Mouse (Mus musculus) adrenal gland, adult (tissue): Measurements from ENCODE around the gene Ttc7b.
A peak's percentile ranks its signal among the peaks of the same experiment; 100 is the strongest.

Experiments
- DNase-seq, 2 experiments: peaks; one replicate each; pipeline ENCODE4 v3.0.0; 2022 to 2023; ENCODE audit warnings: low spot score in 1 of 2; ENCODE audit not compliant: inconsistent age in 2 of 2

The Ttc7b gene

DNA sequence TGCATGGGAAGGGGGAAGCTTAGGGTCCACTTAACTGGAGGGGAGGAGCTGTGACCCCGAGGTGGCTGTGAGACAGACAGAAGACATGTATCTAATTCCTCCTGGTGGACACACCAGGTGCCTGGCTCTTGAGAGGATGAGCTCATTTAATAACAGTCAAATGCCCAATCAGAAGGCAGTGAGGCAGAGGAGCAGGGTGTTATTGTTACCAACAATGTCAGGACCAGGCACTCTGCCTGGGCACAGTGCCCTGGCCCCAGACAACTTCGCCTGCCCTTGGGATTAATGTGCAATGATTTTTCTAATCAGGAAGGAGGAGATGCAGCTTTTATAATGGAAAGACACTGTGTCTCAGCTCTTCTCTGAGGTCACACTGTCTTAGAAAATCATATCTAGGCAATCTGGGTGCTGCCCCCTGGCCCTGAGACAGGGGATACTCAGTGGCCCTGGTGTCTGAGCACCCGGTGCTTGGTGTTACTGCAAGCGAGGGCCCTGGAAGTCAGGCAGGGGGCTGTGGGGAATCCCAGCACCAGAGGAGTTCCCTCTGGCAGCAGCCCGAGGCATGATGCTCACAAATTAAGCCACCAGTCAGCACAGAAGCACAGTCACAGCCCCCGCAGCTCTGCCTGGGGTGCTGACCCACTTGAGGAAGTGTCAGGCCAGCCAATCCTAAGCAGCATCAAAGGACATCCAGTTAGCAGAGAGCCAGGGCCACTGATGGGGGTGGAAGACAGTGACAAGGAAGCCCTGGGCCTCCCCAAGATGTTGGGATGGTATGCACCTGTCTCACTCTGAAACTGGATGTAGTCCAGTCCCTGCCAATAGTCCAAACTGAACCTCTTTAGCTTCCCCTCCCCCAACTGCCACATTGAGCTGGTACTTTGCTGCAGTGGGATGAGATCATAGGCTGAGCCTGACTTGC lies 209.9 kb downstream of the Ttc7b start:
- peak in 1 of 2 experiments; percentile 63 for DNase-seq

DNA sequence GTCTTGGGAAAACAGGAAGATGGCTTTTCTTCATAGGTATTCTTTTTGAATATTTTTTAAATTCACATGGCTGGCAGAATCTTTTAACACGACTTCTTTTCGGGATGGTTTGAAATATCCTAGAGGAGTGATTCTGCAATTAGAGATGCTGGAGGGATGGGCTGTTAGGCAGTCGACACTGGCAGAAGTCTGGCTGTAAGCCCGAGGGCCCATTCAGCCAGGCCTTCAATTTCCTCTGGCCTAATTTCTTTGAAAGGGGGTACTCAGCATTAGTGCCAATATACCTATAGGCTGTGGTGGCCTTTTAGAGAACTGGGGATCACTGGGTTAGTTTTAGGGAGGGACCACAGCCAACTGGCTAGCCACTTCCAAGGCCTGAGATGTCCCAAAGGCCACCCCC lies 211.4 kb downstream of the Ttc7b start:
- no peak for DNase-seq

DNA sequence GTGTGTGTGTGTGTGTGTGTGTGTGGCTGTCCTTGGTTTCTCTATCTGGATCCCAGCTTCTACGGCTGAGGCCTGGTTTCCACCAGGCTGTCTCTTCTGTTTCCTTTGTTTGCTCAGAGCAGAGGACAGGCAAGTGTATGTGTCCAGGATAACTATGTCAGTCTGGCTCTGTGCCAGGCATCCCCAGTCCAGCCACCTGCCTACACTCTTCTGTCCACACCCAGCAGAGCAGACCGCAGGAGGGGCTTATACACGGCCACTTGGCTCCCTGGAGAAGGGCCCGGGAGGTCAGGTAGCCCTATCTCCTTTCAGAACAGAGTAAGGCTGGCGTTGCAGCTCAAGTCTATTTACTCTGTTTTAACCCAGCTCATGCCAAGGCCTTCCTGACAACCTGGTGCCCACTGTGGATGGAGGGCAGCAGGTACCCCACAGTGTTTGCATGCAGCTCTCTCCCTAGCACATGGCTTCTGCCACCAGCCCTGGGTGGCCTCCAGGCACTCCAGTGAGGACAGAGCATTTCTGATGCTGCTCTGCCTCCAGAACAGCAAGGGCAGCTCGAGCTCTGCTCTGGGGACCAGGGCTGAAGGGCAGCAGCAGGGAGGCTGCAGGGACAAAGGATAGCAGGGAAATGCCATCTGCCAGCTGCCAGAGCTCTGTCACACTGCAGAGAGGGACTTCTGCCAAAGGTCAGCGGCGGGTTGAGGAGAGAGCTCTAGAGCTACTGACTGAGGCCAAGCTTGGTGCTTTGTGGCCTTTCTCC lies 212.9 kb downstream of the Ttc7b start:
- peak; percentile 88 to 93 for DNase-seq

DNA sequence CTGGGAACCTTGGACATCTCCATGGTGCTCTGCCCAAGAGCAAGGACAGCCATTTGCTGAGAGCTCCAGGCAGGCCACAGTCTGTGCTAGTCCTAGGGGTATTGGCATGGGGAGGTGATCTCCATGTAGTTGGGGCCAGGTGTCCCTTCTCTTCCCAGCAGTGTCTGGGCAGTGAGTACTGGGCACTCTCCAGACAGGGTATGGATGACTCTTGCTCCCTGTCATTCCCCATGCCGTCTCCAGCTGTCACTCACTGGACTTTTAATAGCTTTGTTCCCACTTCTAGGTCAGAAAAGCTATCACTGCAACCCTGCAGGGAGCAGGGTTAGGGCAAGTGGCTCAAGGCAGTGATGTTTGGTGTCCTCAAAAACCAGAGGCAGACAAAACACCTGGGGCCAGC lies 214.3 kb downstream of the Ttc7b start:
- DNase-seq: no peak

DNA sequence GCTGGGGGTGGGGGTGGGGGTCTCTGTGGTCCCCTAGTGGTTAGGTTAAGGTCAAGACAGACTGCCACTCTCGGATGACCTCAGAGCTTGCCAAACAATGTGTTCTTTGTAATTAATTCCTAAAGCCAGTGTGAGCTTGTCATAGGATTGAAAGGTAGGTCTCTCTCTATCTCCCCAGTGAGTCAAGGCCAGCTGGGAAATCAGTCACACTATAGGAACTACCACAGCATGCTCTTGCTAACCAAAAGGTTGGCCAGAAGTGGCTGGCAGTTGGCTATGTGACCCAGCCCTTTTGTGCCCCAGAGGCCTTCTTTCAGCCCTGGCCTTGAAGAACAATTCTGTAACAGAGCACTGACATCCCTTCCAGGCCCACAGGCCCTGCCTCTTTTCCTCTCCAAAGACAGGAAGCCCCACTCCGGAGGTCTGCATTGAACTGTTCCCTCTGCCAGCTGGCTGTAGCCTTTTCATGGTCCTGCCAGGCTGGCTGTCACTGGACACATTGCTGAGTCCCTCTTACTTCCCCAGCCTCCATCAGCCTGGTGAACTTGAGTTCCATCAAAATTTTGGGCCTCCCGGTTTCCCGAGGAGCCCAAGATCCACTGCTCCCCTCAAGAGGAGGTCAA lies 215.5 kb downstream of the Ttc7b start:
- DNase-seq: no peak

DNA sequence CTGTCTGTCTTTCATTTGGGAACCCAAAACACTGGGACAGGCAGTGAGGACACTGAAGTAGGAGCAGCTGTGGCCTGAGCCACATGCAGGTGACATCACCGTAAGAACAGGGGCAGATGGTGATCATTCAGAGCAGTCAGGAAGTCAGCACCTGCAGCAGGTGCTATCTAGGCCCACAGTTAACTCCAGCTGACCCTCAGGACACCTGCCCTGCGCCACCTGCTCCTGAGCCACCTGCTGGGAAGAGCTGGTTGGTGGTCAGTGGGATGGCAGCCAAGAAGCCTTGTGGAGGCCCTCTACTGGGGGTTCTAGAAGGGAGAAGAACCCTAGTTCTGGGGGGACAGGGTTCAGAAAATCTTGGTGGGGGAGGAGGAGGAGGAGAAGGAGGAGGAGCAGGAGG lies 216.3 kb downstream of the Ttc7b start:
- DNase-seq: no peak

DNA sequence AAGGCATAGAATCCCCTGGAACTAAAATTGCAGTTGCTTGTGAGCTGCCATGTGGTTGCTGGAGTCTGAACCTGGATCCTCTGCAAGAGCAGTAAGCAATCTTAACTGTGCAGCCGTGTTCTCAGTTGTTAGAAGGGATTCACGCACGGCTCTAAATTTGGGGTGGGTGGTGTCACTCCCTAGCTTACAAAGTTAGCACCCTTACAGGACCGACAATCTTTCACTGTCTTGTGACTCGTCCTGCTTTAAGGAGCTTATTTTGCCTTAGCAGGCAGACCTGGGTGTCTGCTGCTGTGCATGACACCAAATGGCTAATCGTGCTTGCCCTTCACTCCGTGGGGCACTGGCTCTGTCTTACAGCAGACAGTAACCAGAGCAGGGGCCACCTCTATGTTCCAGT lies 217.5 kb downstream of the Ttc7b start:
- no peak for DNase-seq

DNA sequence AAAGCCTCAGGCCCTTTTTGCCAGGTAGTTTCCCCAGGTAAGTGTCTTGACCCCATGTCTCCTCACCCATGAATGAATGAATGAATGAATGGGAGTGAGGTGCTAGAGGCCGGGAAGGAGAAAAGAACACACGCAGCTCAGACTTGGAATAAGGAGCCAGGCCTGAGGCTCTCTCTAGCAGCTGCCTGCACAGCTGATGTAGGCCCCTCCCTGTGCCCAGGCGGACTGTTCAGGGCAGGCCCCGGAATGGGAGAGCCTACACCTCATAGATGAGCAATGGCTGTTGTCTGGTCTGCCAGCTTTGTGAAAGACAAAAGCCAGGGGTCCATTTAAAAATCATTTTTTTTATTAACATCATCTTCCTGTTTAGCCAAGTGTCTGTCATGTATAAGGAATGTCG lies 220.2 kb downstream of the Ttc7b start:
- no peak for DNase-seq

DNA sequence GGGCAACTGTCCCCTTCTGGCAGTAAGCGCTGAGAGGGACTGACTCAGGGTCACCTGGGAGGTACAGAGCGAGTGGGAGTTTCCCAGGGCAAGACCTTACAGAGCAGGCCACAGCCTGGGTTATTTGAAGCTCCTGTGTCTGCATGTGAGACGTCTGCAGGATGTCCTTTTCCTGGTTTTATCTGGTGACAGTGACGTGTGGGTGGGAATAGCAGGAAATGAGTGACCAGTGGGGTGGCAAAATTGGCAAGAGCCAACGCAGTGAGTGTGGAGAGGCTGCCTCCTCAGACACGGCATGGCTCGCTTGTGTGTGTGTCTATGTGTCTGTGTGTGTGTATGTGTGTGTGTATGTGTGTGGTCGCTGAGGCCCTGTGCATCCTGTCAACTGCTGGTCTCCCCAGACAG lies 221.3 kb downstream of the Ttc7b start:
- DNase-seq: peak; percentile 56 to 71

DNA sequence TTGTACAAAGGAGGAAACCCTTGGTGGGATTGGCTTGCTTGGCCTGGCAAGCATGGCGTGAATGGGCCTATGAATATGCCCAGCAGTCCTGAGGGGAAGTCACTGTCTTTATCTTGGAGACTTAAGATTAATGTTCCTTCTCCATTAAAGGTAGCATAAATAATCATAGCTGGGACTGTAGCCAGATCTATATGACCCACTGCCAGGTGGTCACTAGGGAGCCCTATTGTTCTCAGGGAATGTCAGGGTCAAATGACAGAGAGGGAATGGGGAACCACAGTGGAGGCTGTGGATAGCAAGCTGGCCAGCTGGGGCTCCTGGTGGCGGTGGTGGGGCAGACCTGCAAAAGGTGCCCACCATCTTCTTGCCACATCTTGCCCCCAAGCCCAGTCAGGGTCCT lies 221.8 kb downstream of the Ttc7b start:
- DNase-seq: no peak

DNA sequence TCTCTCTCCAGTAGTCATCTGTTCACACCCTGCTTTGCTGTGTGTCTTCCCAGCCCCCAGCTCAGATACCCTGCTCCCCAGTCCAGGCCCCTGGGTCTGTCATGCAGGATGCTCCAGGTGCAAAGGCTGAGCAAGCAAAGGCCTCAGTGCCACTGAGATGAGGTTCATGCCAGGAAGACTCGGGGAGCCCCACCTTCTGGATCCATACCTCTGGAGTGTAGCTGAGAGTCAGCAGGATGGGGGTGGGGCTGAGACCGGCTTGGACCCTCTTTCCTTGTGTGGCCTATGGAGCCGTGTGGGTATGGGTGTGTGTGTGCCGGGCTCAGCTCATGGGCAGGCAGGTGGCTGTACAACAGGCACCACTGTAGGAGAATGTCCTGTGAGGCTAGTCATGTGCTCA lies 222.7 kb downstream of the Ttc7b start:
- no peak for DNase-seq

DNA sequence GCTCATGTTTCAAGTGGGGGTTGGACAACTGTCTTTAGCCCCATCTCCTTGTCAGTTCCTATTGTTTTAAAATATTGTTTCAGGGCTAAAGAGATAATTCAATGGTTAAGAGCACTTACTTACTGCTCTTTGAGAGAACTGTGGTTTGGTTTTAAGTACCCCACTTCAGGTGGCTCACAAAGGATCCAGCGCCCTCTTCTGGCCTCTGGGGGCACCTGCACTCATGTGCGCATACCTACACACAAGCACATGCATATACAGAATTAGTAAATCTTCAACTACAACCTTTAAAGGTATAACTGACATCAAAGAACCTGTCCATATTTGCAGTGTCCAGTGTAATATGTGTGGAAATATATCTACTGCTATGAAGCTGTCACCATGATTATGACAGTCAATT lies 226.2 kb downstream of the Ttc7b start:
- no peak for DNase-seq

DNA sequence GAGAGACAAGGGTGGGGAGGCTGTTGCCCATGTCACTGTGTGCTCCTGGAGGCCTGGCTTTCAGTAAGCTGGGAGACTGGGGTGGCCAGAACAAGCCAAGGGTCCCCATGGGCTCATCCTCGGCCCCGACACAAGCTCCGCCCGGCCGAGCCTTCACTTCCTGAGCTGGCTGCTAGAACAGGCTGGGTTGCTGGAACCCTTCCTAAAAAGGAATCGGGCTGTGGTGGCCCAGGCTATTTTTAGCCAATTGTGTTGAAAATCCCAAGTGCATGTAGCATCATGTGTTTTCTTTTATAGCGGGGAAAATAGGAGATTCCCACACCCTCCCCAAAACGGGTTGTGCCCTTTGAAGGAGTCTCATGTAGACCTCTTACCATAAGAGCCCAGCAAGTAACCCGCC lies 226.7 kb downstream of the Ttc7b start:
- no peak for DNase-seq

DNA sequence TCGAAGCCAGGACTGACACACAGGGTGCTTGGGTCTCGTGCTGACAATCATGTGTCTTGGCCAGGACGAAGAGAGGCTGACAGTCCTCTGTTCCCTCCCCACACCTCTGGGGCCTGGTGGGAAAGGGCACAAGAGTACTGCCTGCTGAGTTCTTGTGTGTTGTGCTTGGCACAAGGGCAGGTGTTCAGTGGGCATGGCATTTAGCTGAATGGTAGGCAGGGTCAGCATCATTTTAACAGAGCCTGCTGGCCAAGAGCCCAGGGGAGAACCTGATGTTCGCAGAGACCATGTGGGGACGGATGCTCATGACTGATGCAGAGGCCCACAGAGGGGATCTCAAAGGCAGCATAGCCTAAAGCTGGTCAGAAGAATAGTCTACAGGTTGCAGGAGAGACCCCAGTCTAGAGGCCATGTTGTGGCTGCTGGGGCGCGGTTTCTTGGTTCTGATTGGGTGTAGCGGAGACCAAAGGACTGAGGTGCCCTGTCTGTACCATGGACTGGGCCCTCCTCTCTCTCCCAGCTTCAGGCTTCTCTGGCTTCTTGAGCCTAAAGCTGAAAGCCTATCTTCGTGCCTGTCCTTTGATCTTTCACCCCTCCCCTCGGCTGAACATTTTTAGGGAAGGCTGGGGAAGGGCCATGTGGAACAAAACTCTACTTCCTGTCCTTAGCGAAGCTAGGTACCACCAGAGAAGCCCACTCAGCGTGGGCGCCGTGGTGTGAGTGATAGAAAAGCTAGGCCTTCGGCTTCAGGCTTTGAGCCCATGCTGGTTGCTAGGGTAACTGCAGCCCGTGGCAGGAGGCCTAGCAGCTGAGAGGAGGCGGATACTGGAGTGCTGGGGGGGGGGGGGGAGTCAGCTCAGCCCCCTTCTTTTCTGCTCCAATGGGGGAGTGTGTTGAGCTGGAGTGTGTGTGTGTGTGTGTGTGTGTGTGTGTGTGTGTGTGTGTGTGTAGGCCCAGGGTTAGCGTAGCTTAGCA lies 229.6 kb downstream of the Ttc7b start:
- no peak for DNase-seq

DNA sequence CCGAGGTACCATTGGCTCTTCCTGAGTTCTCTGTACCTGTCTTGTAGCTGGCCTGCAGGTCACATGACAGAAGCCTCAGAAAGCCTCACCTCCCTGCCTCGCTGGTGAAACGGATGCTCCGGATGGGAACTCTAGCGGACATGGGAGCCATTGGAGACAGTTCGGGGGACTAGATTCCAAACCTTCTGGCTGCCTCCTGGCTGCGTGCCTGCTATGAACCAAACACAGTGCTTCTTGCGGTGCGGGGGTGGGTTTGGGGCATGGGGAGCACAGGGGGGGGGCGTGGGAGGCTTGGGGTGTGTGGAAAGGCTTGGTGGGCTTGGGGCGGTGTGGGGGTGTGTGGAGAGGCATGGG lies 230.5 kb downstream of the Ttc7b start:
- DNase-seq: peak in 1 of 2 experiments; percentile 69

DNA sequence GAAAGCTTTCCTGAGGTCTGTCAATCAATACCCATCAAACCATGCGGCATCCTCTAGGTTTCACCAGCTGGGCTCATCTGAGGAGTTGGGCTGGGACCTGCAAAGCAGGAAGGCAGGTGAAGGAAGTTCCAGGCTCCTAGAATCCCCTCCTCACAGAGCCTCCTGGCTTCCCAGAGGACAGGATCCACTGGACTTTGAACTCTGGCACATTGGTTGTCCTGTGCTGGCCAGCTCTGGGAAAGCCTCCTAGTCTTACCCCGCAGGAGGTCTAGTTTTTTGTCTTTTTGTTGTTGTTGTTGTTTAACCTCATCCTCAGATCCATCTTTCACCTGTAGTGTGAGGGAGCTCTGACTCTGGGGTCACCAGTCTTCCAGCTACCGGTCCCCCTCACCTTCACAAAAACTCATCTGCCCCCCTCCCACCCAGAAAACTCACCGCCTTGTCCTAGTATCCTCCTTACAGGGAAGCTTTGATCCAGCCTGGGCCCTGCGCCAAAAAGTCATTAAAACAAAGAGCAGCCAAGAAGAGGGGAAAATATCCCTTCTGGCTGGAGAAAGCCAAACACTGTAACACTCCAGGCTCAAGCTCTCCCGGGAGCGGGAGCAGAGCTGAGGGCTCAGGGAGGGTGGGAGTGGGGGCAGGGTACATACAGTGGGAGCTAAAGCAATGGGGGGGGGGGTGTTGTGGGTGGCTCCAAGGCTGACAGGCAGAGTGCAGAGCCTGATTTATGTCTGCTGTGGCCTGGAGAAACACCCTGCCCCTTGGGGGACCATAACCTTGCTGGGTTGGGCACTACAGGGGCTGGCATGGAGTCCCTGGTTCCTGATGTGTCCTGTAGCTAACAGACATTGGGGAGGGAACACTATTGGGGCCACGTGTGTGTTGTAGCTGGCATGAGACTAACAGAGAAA lies 231.1 kb downstream of the Ttc7b start:
- peak; percentile 74 to 90 for DNase-seq

DNA sequence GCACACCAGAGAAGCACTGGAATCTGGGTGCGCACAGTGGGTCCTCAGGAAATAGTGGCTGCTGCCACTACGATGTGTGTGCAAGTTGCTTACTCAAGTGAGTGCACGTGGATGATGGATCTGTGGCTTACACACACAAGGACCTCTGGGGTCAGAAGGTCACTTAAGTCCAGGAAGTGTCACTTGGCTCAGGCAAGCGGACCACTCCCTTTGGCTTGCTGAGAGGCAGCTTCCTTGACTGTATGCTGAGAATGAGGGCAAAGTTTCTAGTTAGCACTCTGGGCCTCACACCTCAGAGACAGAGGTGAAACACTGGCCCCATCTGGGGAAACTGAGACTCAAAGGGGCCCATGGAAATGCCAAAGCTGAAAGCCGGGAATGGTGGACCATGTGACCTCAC lies 232.6 kb downstream of the Ttc7b start:
- DNase-seq: peak in 1 of 2 experiments; percentile 62

DNA sequence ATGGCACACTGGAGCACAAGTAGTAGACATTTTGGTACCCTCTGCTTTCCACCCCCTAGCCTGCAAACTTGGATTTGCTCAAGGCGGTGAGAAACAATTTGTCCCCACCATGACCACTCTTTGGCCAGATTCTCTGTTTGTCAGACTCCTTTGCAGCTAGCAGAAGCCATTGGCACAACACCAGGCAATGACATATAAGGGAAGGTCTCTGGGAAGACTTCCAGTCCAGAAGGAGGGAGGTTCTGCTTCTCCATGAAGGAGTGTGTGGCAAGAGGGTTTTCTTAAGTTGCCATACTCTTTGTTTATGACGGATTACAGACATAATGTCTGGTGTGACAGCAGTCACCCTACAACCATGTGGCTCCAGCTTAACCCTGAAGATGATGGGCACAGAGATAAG lies 233.1 kb downstream of the Ttc7b start:
- DNase-seq: peak in 1 of 2 experiments; percentile 22

DNA sequence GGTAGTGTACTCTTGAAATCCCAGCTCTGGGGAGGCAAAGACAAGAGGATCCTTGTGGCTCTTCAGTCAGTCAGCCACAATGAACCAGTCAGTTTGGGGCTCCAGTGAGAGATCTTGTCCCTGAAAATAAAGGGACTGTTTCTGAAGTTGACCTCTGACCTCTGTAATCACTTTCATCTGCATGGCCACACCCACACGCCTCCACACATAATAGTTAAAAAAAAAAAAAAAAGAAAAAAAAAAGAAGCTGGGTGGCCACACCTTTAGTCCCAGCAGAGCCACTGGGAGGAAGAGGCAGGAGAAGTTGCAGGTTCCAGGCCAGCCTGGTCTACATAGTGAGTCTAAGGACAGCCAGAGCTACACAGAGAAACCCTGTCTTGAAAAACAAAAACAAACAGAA lies 237.3 kb downstream of the Ttc7b start:
- DNase-seq: no peak
